Mouse (Mus musculus): ENCODE data around the gene Faap20.

- TF ChIP-seq POLR2A (IDR thresholded peaks at IDR 0.05; ENCODE audit: insufficient read depth, low read depth, low read length) (no peak), CTCF (IDR thresholded peaks at IDR 0.05; ENCODE audit: insufficient read depth, low read depth, low read length) (no peak)
Observed at GRCm38 (mm10) chr4:155287713-155288112, 38.1 kb downstream of the Faap20 start.

All from olfactory bulb, adult 2 months (tissue).